Mouse (Mus musculus) G1E (cell line): Measurements from ENCODE around the gene 1810043G02Rik. TPM values are rescaled to one million over a fixed set of nuclear protein-coding genes. Genes with fewer than 3 reads are reported as not detected.

ENCODE experiments used
- ATAC-seq: 2 replicates; pipeline ENCODE4 v1.8.0; 2016; ENCODE audit warnings: mild to moderate bottlenecking; ENCODE audit not compliant: insufficient number of reproducible peaks, poor library complexity, low FRiP score, severe bottlenecking; ENCODE audit errors: extremely low read depth
- DNase-seq: peaks from one replicate; pipeline ENCODE4 v3.0.0; 2012; ENCODE audit warnings: low spot score
- H3K27me3 ChIP-seq: 2 replicates; pipeline ENCODE4 v1.6.1; 2012; ENCODE audit warnings: mild to moderate bottlenecking, low read length, inconsistent platforms; ENCODE audit not compliant: insufficient read depth
- H3K36me3 ChIP-seq: replicated peaks from 2 replicates; pipeline ENCODE3; 2012; ENCODE audit warnings: mild to moderate bottlenecking, inconsistent platforms
- H3K4me1 ChIP-seq: 2 replicates; pipeline ENCODE4 v1.6.1; 2012; ENCODE audit warnings: low read depth, low read length, inconsistent platforms, mixed read lengths; ENCODE audit not compliant: insufficient read depth
- H3K4me3 ChIP-seq: 2 replicates; pipeline ENCODE4 v1.5.1; 2012; ENCODE audit warnings: low read depth, mild to moderate bottlenecking, inconsistent platforms, low read length, moderate library complexity, mixed read lengths
- H3K9me3 ChIP-seq: replicated peaks from 2 replicates; pipeline ENCODE4 v1.6.1; 2012; ENCODE audit warnings: inconsistent platforms
- CTCF ChIP-seq: IDR thresholded peaks from 2 replicates; pipeline ENCODE4 v1.5.1; 2012; ENCODE audit warnings: low read depth, low read length, inconsistent platforms, mixed read lengths
- GATA1 ChIP-seq: IDR thresholded peaks from 2 replicates; pipeline ENCODE4 v1.6.1; 2012; ENCODE audit warnings: borderline replicate concordance, low read length, inconsistent platforms, mixed read lengths
- GATA2 ChIP-seq: IDR thresholded peaks from 2 replicates; pipeline ENCODE4 v1.6.1; 2012; ENCODE audit warnings: low read depth, low read length, inconsistent platforms, borderline replicate concordance
- POLR2AphosphoS5 ChIP-seq: IDR thresholded peaks from 2 replicates; pipeline ENCODE4 v1.6.1; 2012; ENCODE audit warnings: low read depth, low read length, inconsistent platforms; ENCODE audit not compliant: insufficient replicate concordance
- TAL1 ChIP-seq: conservative IDR thresholded peaks from 2 replicates; pipeline ENCODE4 v1.6.1; 2012; ENCODE audit warnings: low read depth, low read length, inconsistent platforms, mixed read lengths
- polyA plus RNA-seq: library from polyadenylated mRNA; stranded (reverse); fragments of >175 nt; gene quantifications from 2 replicates; pipeline ENCODE4 v1.2.3, GENCODE M21; 2012
- total RNA-seq, 2 experiments: library from RNA; stranded (forward) in 1 of 2; stranded (reverse) in 1 of 2; fragments of 200-1000 nt in 1 of 2; fragments of >200 nt in 1 of 2; fragmentation: Nextera tagmentation in 1 of 2; gene quantifications; 2 replicates each; pipeline ENCODE4 v1.2.3; 2014 to 2017

1810043G02Rik gene
- total and polyA plus RNA-seq, 3 experiments, result 6.9 to 27.1 (median 10.1) TPM

- TF ChIP-seq POLR2AphosphoS5 (no peak), TAL1 (no peak), CTCF (no peak), GATA2 (no peak), GATA1 (no peak)
- Histone ChIP-seq H3K27me3 (peaks cover 23% of the 10 kb centered on the region), H3K36me3 (peaks cover 11% of the 10 kb centered on the region), H3K4me1 (peaks cover 32% of the 10 kb centered on the region), H3K4me3 (no peak overlapping the region), H3K9me3 (no peaks in the 10 kb centered on the region)
- no peak for ATAC-seq
- DNase-seq, result no peak
Observed at GRCm38 (mm10) chr10:77975653-77976052, 2.7 kb upstream of the 1810043G02Rik start.

GRCm38 (mm10) chr10:77976458-77977150 is 1.7 kb upstream of the 1810043G02Rik start:
- no peak for TF ChIP-seq GATA2
- no peak for TF ChIP-seq POLR2AphosphoS5
- TF ChIP-seq CTCF, result no peak
- no peak for TF ChIP-seq TAL1
- no peak for ATAC-seq
- no peak for DNase-seq
- Histone ChIP-seq H3K9me3 (no peaks in the 10 kb centered on the region), H3K27me3 (peaks cover 20% of the 10 kb centered on the region), H3K36me3 (peaks cover 18% of the 10 kb centered on the region), H3K4me3 (no peak overlapping the region), H3K4me1 (peaks cover 32% of the 10 kb centered on the region)

GRCm38 (mm10) chr10:77984660-77985059 is 6.3 kb downstream of the 1810043G02Rik start:
- Histone ChIP-seq H3K36me3 (peaks cover 89% of the 10 kb centered on the region), H3K9me3 (no peaks in the 10 kb centered on the region), H3K27me3 (no peaks in the 10 kb centered on the region), H3K4me3 (no peak overlapping the region), H3K4me1 (peaks cover 23% of the 10 kb centered on the region; the same call in 1 of the 2 replicates)
- peak; percentile 87 for DNase-seq
- TF ChIP-seq CTCF, result peak; percentile 78
- no peak for TF ChIP-seq TAL1
- peak; percentile 62; the same call in 1 of the 2 replicates for ATAC-seq

- ATAC-seq, result no peak
- Histone ChIP-seq H3K9me3 (no peaks in the 10 kb centered on the region), H3K4me1 (peaks cover 24% of the 10 kb centered on the region; the same call in 1 of the 2 replicates), H3K36me3 (peaks cover 89% of the 10 kb centered on the region), H3K4me3 (no peak overlapping the region), H3K27me3 (no peaks in the 10 kb centered on the region)
- no peak for DNase-seq
- no peak for TF ChIP-seq GATA1
- no peak for TF ChIP-seq GATA2
- peak; percentile 72 for TF ChIP-seq POLR2AphosphoS5
- TF ChIP-seq CTCF, result no peak
Observed at GRCm38 (mm10) chr10:77985775-77986174, 7.5 kb downstream of the 1810043G02Rik start.

DNA sequence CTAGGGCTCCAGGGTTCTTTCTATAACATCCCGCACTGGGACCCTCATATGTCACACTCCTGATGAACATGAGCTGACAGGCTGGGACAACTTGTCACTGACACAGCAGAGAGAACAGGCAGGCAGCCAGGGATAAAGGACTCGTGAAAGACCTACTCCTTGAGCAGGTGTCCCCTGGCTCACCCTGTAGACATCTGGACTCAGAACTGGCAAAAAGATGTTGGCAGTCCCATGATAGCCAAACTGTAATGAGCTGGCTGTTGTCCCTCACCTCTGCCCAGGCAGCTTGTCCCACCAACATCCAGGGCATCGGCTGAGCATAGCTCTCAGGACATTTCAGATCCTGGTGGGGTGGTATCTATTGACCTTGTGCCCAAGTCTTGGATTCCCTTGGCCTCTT is 17.3 kb downstream of the 1810043G02Rik start:
- Histone ChIP-seq H3K4me1 (0 out of 2 replicates have a peak, but pooled peaks cover 9% of the 10 kb centered on the region), H3K27me3 (no peaks in the 10 kb centered on the region), H3K9me3 (no peaks in the 10 kb centered on the region), H3K36me3 (peaks cover 100% of the 10 kb centered on the region), H3K4me3 (no peak overlapping the region)
- no peak for TF ChIP-seq GATA1
- TF ChIP-seq TAL1, result no peak
- no peak for TF ChIP-seq GATA2
- TF ChIP-seq POLR2AphosphoS5, result no peak
- no peak for TF ChIP-seq CTCF
- DNase-seq, result no peak
- ATAC-seq, result no peak

DNA sequence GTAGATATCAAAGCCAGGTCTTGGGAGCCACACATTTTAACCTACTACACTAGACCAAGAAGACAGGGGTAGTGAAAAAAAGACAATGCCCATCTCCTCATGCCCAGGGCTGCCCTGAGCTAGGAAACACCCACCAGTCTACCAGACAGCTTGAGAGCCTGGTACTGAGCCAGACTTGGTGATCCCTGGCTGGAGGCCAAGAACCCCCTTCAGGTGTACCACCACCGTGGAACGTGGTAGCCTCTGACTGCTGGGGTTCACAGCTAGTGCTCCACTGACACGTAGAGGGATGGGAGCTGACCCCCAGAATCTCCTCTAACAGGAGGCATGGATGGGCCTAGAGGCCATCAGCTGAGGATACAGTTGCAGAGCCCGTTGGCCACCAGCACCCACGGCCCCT is 21.9 kb downstream of the 1810043G02Rik start:
- no peaks in the 10 kb centered on the region for H3K9me3 ChIP-seq
- DNase-seq (no peak), ATAC-seq (no peak)
- TF ChIP-seq GATA1 (no peak), GATA2 (no peak), CTCF (no peak), TAL1 (no peak), POLR2AphosphoS5 (no peak)
- no peak overlapping the region for H3K4me3 ChIP-seq
- no peaks in the 10 kb centered on the region for H3K27me3 ChIP-seq
- H3K4me1 ChIP-seq, result peaks cover 27% of the 10 kb centered on the region
- H3K36me3 ChIP-seq, result peaks cover 97% of the 10 kb centered on the region
